Mouse (Mus musculus) heart, embryonic 14.5 days (tissue): Measurements from ENCODE around the gene Kcnab1. TPM values are rescaled to one million over a fixed set of nuclear protein-coding genes. Genes with fewer than 3 reads are reported as not detected.

Source experiments
- ATAC-seq: fragments of 200-750 bp; cut with Nextera tagmentation; 2 replicates; pipeline ENCODE4 v1.8.0; 2017; ENCODE audit warnings: low read depth, moderate TSS enrichment; ENCODE audit not compliant: insufficient number of reproducible peaks, insufficient read depth, low FRiP score
- H3K27ac ChIP-seq, 2 experiments: fragments of 200-500 bp in 1 of 2; fragments of 300-500 bp in 1 of 2; sonication (generic) in 1 of 2; replicated peaks in 1 of 2; 2 replicates each; pipeline ENCODE4 v1.5.1; 2012 to 2014; ENCODE audit warnings: low read depth in 2 of 2, low read length in 2 of 2, control low read depth in 1 of 2, mild to moderate bottlenecking in 1 of 2, mixed read lengths in 1 of 2; ENCODE audit not compliant: control insufficient read depth in 1 of 2, insufficient read depth in 1 of 2
- H3K27me3 ChIP-seq: fragments of 300-500 bp; sonication (generic); 2 replicates; pipeline ENCODE4 v1.6.1; 2014; ENCODE audit warnings: mild to moderate bottlenecking, low read length, control low read depth; ENCODE audit not compliant: control insufficient read depth, insufficient read depth
- H3K36me3 ChIP-seq: fragments of 300-500 bp; sonication (generic); 2 replicates; pipeline ENCODE4 v1.6.1; 2014; ENCODE audit warnings: mild to moderate bottlenecking, control low read depth, low read length, mixed read lengths; ENCODE audit not compliant: control insufficient read depth, insufficient read depth
- H3K4me1 ChIP-seq, 2 experiments: fragments of 200-500 bp in 1 of 2; fragments of 300-500 bp in 1 of 2; sonication (generic) in 1 of 2; 2 replicates each; pipeline ENCODE4 v1.6.1; 2012 to 2014; ENCODE audit warnings: low read length in 2 of 2, control low read depth in 1 of 2, mixed read lengths in 1 of 2; ENCODE audit not compliant: control insufficient read depth in 2 of 2, insufficient read depth in 2 of 2
- H3K4me2 ChIP-seq: fragments of 300-500 bp; sonication (generic); 2 replicates; pipeline ENCODE4 v1.6.1; 2014; ENCODE audit warnings: mild to moderate bottlenecking, low read length
- H3K4me3 ChIP-seq, 2 experiments: fragments of 200-500 bp in 1 of 2; fragments of 300-500 bp in 1 of 2; sonication (generic) in 1 of 2; 2 replicates each; pipeline ENCODE4 v1.5.1; 2012 to 2014; ENCODE audit warnings: low read length in 2 of 2, mild to moderate bottlenecking in 2 of 2, control low read depth in 1 of 2, low read depth in 1 of 2, moderate library complexity in 1 of 2; ENCODE audit not compliant: control insufficient read depth in 1 of 2, insufficient read depth in 1 of 2
- H3K9ac ChIP-seq: fragments of 300-500 bp; sonication (generic); 2 replicates; pipeline ENCODE4 v1.6.1; 2014; ENCODE audit warnings: mild to moderate bottlenecking, low read length
- H3K9me3 ChIP-seq: fragments of 300-500 bp; sonication (generic); 2 replicates; pipeline ENCODE4 v1.6.1; 2016; ENCODE audit warnings: low read length, control low read depth; ENCODE audit not compliant: control insufficient read depth
- WGBS: fragments of 180-500 bp; shearing (Covaris S2); extraction: QIAGEN DNeasy Blood & Tissue Kit; methylation state at CpG from one replicate; pipeline ENCODE4 v1.1.7; 2014; 5-methylcytosine and 5-hydroxymethylcytosine counted together
- polyA plus RNA-seq: library from polyadenylated mRNA; unstranded; fragments of >200 nt; fragmentation: Nextera tagmentation; extraction: Ambion mirVana; gene quantifications from 2 replicates; pipeline ENCODE4 v1.2.1, GENCODE M21; 2014

The Kcnab1 gene
- polyA plus RNA-seq, 1 experiment from 2014 or later = 2.8 TPM

DNA sequence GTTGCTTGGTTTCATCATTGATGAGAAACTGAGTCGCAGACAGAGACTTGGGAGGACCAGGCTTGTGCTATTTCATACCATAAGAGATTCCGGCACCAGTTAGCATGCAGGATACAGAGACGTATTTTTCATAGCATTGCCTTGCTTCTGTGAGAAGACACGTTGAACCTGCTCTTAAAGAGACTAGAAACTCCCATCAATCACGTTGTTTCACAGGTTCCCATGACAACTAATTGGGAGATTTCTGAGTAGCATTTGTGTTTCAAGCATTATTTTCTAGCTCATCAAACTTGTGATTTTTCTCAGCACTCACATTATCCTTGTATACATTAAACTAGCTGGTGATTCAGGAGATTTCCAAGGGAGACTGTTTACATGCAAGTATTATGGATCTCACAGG, 63.8 kb downstream of the Kcnab1 start:
- Histone ChIP-seq H3K9me3 (no peaks in the 10 kb centered on the region), H3K4me2 (no peak overlapping the region), H3K27me3 (no peaks in the 10 kb centered on the region), H3K27ac (no peak overlapping the region), H3K9ac (no peak overlapping the region), H3K4me1 (no peaks in the 10 kb centered on the region), H3K4me3 (no peak overlapping the region), H3K36me3 (no peaks in the 10 kb centered on the region)
- ATAC-seq = no peak
- WGBS = 71% methylated on average over 5 of the region's 5 CpGs

GRCm38 (mm10) chr3:65174564-65174963, 65.4 kb downstream of the Kcnab1 start:
- H3K4me3 ChIP-seq = no peak overlapping the region
- H3K27me3 ChIP-seq = no peaks in the 10 kb centered on the region
- no peak overlapping the region for H3K27ac ChIP-seq
- H3K36me3 ChIP-seq = no peaks in the 10 kb centered on the region
- H3K4me1 ChIP-seq = no peaks in the 10 kb centered on the region
- 71% methylated on average over 12 of the region's 12 CpGs for WGBS
- no peak for ATAC-seq
- H3K9ac ChIP-seq = no peak overlapping the region
- H3K4me2 ChIP-seq = no peak overlapping the region
- H3K9me3 ChIP-seq = no peaks in the 10 kb centered on the region

DNA sequence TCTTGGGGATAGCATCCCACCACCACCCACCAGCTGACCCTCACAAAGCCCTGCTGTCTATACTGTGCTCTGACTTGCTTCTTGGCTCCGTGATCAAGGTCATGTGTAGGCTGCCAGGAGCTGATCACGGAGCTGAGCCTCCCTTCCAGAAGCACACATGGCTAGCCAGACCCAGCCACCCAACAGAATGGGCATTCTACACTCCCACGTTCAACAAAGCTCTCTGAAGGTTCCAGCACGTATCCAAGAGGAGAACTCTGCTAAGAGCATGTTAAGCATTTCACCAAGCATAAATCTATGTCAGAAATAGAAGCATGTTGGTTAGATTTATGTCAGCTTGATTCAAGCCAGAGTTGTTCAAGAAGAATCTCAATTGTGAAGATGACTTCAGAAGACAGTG, 66.6 kb downstream of the Kcnab1 start:
- Histone ChIP-seq H3K4me2 (no peak overlapping the region), H3K9ac (no peak overlapping the region), H3K27ac (no peak overlapping the region), H3K27me3 (no peaks in the 10 kb centered on the region), H3K36me3 (no peaks in the 10 kb centered on the region), H3K4me3 (no peak overlapping the region), H3K4me1 (no peaks in the 10 kb centered on the region), H3K9me3 (no peaks in the 10 kb centered on the region)
- WGBS = 76% methylated on average over 4 of the region's 4 CpGs
- ATAC-seq = no peak

GRCm38 (mm10) chr3:65176846-65177245, 67.7 kb downstream of the Kcnab1 start:
- no peak for ATAC-seq
- H3K9ac ChIP-seq = no peak overlapping the region
- H3K4me2 ChIP-seq = no peak overlapping the region
- no peaks in the 10 kb centered on the region for H3K36me3 ChIP-seq
- H3K4me1 ChIP-seq = no peaks in the 10 kb centered on the region
- H3K27ac ChIP-seq = no peak overlapping the region
- no peak overlapping the region for H3K4me3 ChIP-seq
- H3K9me3 ChIP-seq = no peaks in the 10 kb centered on the region
- no peaks in the 10 kb centered on the region for H3K27me3 ChIP-seq

DNA sequence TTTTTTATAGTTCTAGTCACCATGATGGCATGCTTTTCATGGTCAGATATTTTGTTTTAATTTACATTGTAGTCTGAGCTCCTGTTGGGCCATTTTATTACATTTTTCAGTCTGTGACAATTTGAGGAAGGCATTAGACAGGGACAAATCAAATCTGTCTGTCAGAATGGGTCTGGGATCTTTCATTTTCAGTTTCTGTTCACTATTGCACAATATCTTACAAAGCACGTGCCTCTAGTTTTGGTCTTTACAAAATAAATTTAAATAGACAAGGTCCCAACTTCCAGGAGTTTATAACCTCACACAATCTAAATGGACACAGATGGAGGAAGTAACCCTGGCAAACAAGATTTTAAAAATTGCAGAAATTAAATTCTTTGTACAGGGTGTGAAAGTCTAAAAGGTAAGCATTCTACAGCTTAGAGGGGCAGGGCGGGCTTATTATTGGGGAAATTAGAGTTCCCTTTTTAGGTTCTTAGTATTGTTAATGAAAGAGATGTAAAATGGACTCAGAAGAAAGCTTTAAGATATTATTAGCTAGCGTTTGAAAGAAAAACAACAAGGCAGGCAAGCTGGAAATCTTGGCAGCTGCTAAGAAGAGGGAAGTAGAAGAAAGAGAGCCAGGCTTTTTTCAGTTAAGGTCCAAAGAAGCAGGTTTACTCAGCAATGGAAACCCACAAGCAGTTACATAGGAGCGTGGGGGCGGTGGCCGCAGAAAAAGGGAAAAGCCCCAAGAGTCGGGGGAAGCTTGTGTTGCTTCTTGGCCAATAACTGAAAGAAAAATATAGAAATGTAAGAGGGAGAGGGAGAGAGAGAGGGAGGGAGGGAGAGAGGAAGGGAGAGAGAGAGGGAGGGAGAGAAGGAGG, 78.9 kb downstream of the Kcnab1 start:
- H3K27me3 ChIP-seq = no peaks in the 10 kb centered on the region
- no peak for ATAC-seq
- H3K27ac ChIP-seq = no peak overlapping the region
- WGBS = 62% methylated on average over 7 of the region's 7 CpGs
- H3K9me3 ChIP-seq = no peaks in the 10 kb centered on the region
- no peak overlapping the region for H3K9ac ChIP-seq
- no peaks in the 10 kb centered on the region for H3K36me3 ChIP-seq
- no peak overlapping the region for H3K4me3 ChIP-seq
- H3K4me1 ChIP-seq = no peaks in the 10 kb centered on the region
- no peak overlapping the region for H3K4me2 ChIP-seq

GRCm38 (mm10) chr3:65200611-65201010, 91.4 kb downstream of the Kcnab1 start:
- no peak for ATAC-seq
- no peaks in the 10 kb centered on the region for H3K4me1 ChIP-seq
- H3K9ac ChIP-seq = no peak overlapping the region
- no peaks in the 10 kb centered on the region for H3K27me3 ChIP-seq
- no peak overlapping the region for H3K27ac ChIP-seq
- WGBS = 57% methylated on average over 1 of the region's 1 CpGs
- H3K4me2 ChIP-seq = no peak overlapping the region
- no peaks in the 10 kb centered on the region for H3K9me3 ChIP-seq
- no peaks in the 10 kb centered on the region for H3K36me3 ChIP-seq
- no peak overlapping the region for H3K4me3 ChIP-seq

DNA sequence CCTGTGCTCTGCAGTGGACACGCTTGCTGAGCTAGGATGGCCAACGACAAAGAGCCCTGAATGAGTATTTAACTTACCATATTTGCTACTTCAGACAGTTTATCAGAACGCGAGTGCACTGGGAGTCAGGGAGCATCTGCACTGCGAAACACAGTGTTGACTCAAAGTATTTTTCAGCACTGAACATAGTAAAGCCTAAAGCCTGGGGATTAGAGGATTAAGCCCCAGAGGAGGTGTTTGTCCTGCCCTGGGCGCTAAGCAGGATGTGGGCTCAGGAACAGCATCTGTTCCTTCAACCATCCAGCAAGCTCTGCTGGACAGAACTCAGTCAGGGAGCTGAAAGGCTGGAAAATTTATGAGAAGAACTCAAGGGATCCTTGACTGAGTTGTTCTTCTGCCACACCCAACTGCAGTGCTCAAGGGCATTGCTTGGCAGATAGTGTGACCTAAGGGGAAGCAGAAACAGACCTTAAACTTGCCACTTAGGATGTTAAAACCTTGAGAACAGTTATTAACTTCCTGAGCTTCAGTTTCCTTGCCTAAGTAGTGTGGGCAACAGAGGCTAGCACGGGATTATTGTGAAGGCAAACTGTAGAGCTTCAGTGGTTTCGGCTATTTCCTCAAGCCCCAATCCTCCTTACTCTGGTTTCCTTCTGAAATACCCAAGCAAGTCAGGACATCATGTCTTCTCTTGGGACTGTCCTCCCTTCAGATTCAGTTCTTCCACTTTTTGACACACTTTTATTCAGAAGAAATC, 94.4 kb downstream of the Kcnab1 start:
- H3K4me1 ChIP-seq = no peaks in the 10 kb centered on the region
- no peaks in the 10 kb centered on the region for H3K36me3 ChIP-seq
- H3K4me2 ChIP-seq = no peak overlapping the region
- no peaks in the 10 kb centered on the region for H3K9me3 ChIP-seq
- H3K4me3 ChIP-seq = no peak overlapping the region
- H3K9ac ChIP-seq = no peak overlapping the region
- ATAC-seq = no peak
- no peaks in the 10 kb centered on the region for H3K27me3 ChIP-seq
- WGBS = 59% methylated on average over 8 of the region's 8 CpGs
- no peak overlapping the region for H3K27ac ChIP-seq
